8 mouse cellular contexts compared by ENCODE assay signal in genomic region chr6:140714905-140715365, GRCm38 (mm10). TPM values are rescaled to one million over a fixed set of nuclear protein-coding genes. Genes with fewer than 3 reads are reported as not detected.
DNase-seq lines count a peak whose midpoint lies in the region; TF ChIP-seq lines count a peak whose summit lies in the region.

No protein-coding gene starts in this region.

- no peak overlapping the region for H3K27ac ChIP-seq in left cerebral cortex, adult 2 months
- no peak overlapping the region for H3K27ac ChIP-seq in midbrain, embryonic 10.5 days (replicated peaks)

- peaks cover 10% of the 10 kb centered on the region for H3K27me3 ChIP-seq in midbrain, embryonic 10.5 days (ENCODE audit: low read depth, poor library complexity, severe bottlenecking)

- TF ChIP-seq CTCF in left cerebral cortex, adult 2 months (IDR thresholded peaks at IDR 0.05), result peak; percentile 91

- no peak overlapping the region for H3K4me3 ChIP-seq in left cerebral cortex, adult 2 months
- no peak overlapping the region for H3K4me3 ChIP-seq in midbrain, embryonic 10.5 days

- H3K36me3 ChIP-seq in midbrain, embryonic 10.5 days, result no peaks in the 10 kb centered on the region

- peak; percentile 70 for DNase-seq in T-cell, adult 2 months (ENCODE audit: low spot score)
- DNase-seq in cerebellum, adult 9-10 months, result peak; percentile 85
- DNase-seq in frontal cortex, postnatal 25 days (ENCODE audit: low spot score in 2 of 2), result peak; percentile 59 to 67
- DNase-seq in induced T-regulatory cell, adult 2 months (ENCODE audit: low read depth), result peak; percentile 87
- peak; percentile 66 to 75 for DNase-seq in left cerebral cortex, adult 2 months (ENCODE audit: extremely low spot score in 1 of 2, low spot score in 2 of 2)
- peak; percentile 74 for DNase-seq in midbrain, embryonic 10.5 days (ENCODE audit: low spot score)
- DNase-seq in right cerebral cortex, postnatal 36 days (ENCODE audit: low spot score in 2 of 2), result peak; percentile 35 to 36
- DNase-seq in urinary bladder, postnatal 4 days (ENCODE audit: low spot score in 2 of 2), result peak; percentile 57 to 73

- no peaks in the 10 kb centered on the region for H3K9me3 ChIP-seq in midbrain, embryonic 10.5 days (replicated peaks)

- 29% methylated on average over 10 of the region's 10 CpGs for WGBS in midbrain, embryonic 10.5 days

- no peaks in the 10 kb centered on the region for H3K4me1 ChIP-seq in midbrain, embryonic 10.5 days

- intact Hi-C loops in left cerebral cortex, adult 2 months (cut with DNase I), result loop anchor here (2.0 to 5.0 kb wide), 3 partner anchors 83 to 862 kb away; no protein-coding TSS in a partner anchor

RNA-seq across cellular contexts. Expression of gene Gm11077, which starts 14.1 kb away (rescaled TPM):
- total RNA-seq in left cerebral cortex, adult 2 months (2021), result not detected
- not detected in 2 replicates for polyA plus RNA-seq in midbrain, embryonic 10.5 days (2016; fragmentation: Nextera tagmentation; extraction: Ambion mirVana)

Comparison
In these comparisons a context has a peak if more than half of its experiments do, and no peak if none do; other contexts are left out.
1. DNase-seq: peak in every context shown above with its lines; median percentile 87 in induced T-regulatory cell, adult 2 months; 85 in cerebellum, adult 9-10 months; 74 in midbrain, embryonic 10.5 days; 70 in left cerebral cortex, adult 2 months; 70 in T-cell, adult 2 months; 65 in urinary bladder, postnatal 4 days; 63 in frontal cortex, postnatal 25 days; 36 in right cerebral cortex, postnatal 36 days.